Mouse (Mus musculus) liver, adult 2 months (tissue): ENCODE results near the gene Tmprss6. TPM values are rescaled to one million over a fixed set of nuclear protein-coding genes. Genes with fewer than 3 reads are reported as not detected.

Source experiments
- DNase-seq: peaks from one replicate; pipeline ENCODE4 v3.0.0-alpha.2; 2011; ENCODE audit warnings: low read depth, low spot score; ENCODE audit errors: extremely low read depth
- H3K27ac ChIP-seq: fragments of 200-500 bp; replicated peaks from 2 replicates; pipeline ENCODE4 v1.5.1; 2012; ENCODE audit warnings: low read depth, mild to moderate bottlenecking, control low read depth, inconsistent platforms, low read length; ENCODE audit not compliant: insufficient read depth
- H3K27me3 ChIP-seq: fragments of 200-500 bp; 2 replicates; pipeline ENCODE4 v1.6.1; 2012; ENCODE audit warnings: mild to moderate bottlenecking, moderate library complexity, low read length, inconsistent platforms; ENCODE audit not compliant: control insufficient read depth, insufficient read depth
- H3K36me3 ChIP-seq: fragments of 200-500 bp; 2 replicates; pipeline ENCODE4 v1.6.1; 2012; ENCODE audit warnings: low read length, inconsistent platforms; ENCODE audit not compliant: control insufficient read depth, insufficient read depth
- H3K4me1 ChIP-seq: fragments of 200-500 bp; 2 replicates; pipeline ENCODE4 v1.6.1; 2011; ENCODE audit warnings: low read length; ENCODE audit not compliant: control insufficient read depth, insufficient read depth
- H3K4me3 ChIP-seq: fragments of 200-500 bp; 2 replicates; pipeline ENCODE4 v1.5.1; 2011; ENCODE audit warnings: low read depth, mild to moderate bottlenecking, control low read depth, low read length, moderate library complexity; ENCODE audit not compliant: insufficient read depth
- H3K79me2 ChIP-seq: fragments of 200-500 bp; 2 replicates; pipeline ENCODE4 v1.6.1; 2012; ENCODE audit warnings: inconsistent platforms, mild to moderate bottlenecking, low read length, moderate library complexity; ENCODE audit not compliant: control insufficient read depth, insufficient read depth
- H3K9ac ChIP-seq: fragments of 200-500 bp; 2 replicates; pipeline ENCODE4 v1.6.1; 2012; ENCODE audit warnings: low read depth, mild to moderate bottlenecking, control low read depth, inconsistent platforms, low read length
- CTCF ChIP-seq: fragments of 200-500 bp; IDR thresholded peaks from 2 replicates; pipeline ENCODE4 v1.5.1; 2011; ENCODE audit warnings: low read depth, low read length, control low read depth
- POLR2A ChIP-seq: fragments of 200-500 bp; IDR thresholded peaks from 2 replicates; pipeline ENCODE4 v1.6.1; 2011; ENCODE audit warnings: low read length, control low read depth; ENCODE audit not compliant: insufficient read depth; ENCODE audit errors: extremely low read depth
- WGBS: fragments of 180-500 bp; shearing (Covaris S2); methylation state at CpG from one replicate; pipeline ENCODE4 v1.1.7; 2018; 5-methylcytosine and 5-hydroxymethylcytosine counted together
- polyA plus RNA-seq: library from polyadenylated mRNA; depleted of rRNA; stranded (reverse); fragments of >200 nt; gene quantifications from 2 replicates; pipeline ENCODE4 v1.2.3, GENCODE M21; 2012
- total RNA-seq: library from RNA; depleted of rRNA; stranded (reverse); fragments of >200 nt; gene quantifications from 2 replicates; pipeline ENCODE4 v1.2.3, GENCODE M21; 2014

Gene Tmprss6
- total and polyA plus RNA-seq, 2 experiments = 188 to 514 TPM

DNA sequence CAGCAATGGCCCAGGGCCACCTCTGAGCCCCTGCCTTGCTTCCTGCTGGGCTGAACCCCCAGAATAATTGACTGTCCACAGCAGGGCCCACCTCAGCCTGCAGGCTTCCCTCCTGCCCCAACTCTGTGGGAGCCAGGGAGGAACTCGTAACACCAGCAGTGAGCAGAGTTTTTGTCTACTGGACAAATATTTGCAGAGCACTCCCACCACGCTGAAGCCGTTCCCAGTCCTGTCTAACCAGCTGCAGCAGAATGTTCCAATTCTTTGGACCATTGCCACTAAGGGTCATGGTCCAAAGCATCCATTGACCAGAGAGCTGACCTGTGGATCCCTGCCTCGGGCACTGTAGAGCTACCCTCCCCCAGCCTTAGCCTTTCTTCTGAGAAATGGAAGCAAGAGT lies 51.5 kb downstream of the Tmprss6 start:
- WGBS = 2% methylated on average over 4 of the region's 4 CpGs
- Histone ChIP-seq H3K4me1 (peaks cover 21% of the 10 kb centered on the region), H3K27ac (peak overlapping the region; percentile 96), H3K9ac (peak overlapping the region; percentile 70), H3K79me2 (peaks cover under 1% of the 10 kb centered on the region; the same call in 1 of the 2 replicates), H3K36me3 (peaks cover 2% of the 10 kb centered on the region; the same call in 1 of the 2 replicates), H3K4me3 (no peak overlapping the region), H3K27me3 (no peaks in the 10 kb centered on the region)
- DNase-seq = peak; percentile 95
- TF ChIP-seq CTCF = no peak
- TF ChIP-seq POLR2A = 0 out of 2 replicates have a peak, but pooled peaks have one; percentile 60

DNA sequence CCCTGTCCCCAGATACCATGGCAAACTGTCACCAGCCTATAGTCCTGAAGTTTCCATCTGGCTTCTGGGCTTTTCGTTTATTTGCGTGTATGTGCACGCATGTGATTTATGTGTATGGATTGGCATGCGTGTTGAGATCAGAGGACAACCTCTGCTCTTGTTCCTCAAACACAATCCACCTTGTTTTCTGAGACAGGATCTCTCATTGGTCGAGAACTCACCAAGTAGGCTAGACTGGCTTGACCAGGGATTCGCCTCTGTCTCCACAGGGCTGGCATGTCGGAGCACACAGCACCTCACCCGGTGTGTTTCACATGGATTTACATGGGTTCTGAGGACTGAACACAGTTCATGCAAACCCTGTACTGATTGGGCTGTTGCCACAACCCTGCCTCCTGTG lies 54.3 kb downstream of the Tmprss6 start:
- 95% methylated on average over 8 of the region's 8 CpGs for whole genome bisulfite sequencing
- Histone ChIP-seq H3K4me1 (peaks cover 30% of the 10 kb centered on the region), H3K27me3 (no peaks in the 10 kb centered on the region), H3K36me3 (peaks cover 2% of the 10 kb centered on the region; the same call in 1 of the 2 replicates), H3K27ac (no peak overlapping the region), H3K9ac (no peak overlapping the region), H3K79me2 (peaks cover 18% of the 10 kb centered on the region; the same call in 1 of the 2 replicates), H3K4me3 (no peak overlapping the region)
- DNase-seq = no peak
- TF ChIP-seq CTCF (no peak), POLR2A (no peak)

- Histone ChIP-seq H3K79me2 (peaks cover 18% of the 10 kb centered on the region; the same call in 1 of the 2 replicates), H3K27ac (no peak overlapping the region), H3K4me3 (no peak overlapping the region), H3K36me3 (peaks cover 2% of the 10 kb centered on the region; the same call in 1 of the 2 replicates), H3K4me1 (peaks cover 33% of the 10 kb centered on the region), H3K9ac (no peak overlapping the region), H3K27me3 (no peaks in the 10 kb centered on the region)
- no peak for DNase-seq
- 71% methylated on average over 1 of the region's 1 CpGs for WGBS
- TF ChIP-seq CTCF (no peak), POLR2A (no peak)
These were observed 54.7 kb downstream of the Tmprss6 start for GRCm38 (mm10) chr15:78413719-78414117.

DNA sequence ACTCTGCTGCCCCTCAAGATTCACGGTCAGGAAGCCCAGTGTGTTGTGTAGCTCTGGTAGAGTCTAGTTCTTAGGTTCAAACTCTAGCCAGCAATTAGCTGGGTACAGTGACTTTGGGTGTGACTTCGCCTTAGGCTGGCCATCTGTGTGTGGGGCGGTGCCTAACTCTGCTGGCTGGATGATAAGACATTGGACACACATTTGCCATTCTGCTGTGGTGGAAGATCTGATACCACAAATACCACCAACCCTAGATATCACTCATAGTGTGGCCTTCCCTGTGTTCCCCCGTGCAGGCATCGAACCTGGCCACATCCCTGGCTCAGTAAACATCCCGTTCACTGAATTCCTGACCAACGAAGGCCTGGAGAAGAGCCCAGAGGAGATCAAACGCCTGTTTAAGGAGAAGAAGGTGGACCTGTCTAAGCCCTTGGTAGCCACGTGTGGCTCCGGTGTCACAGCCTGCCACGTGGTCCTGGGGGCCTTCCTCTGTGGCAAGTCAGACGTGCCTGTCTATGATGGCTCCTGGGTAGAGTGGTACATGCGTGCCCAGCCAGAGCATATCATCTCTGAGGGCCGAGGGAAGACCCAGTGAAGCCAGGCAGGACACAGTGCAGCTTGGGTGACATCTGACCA lies 55.2 kb downstream of the Tmprss6 start:
- Histone ChIP-seq H3K79me2 (peaks cover 18% of the 10 kb centered on the region; the same call in 1 of the 2 replicates), H3K27ac (no peak overlapping the region), H3K27me3 (no peaks in the 10 kb centered on the region), H3K9ac (no peak overlapping the region), H3K4me1 (peaks cover 38% of the 10 kb centered on the region), H3K4me3 (no peak overlapping the region), H3K36me3 (peaks cover 2% of the 10 kb centered on the region; the same call in 1 of the 2 replicates)
- DNase-seq = no peak
- TF ChIP-seq CTCF (no peak), POLR2A (no peak)
- 54% methylated on average over 14 of the region's 14 CpGs for WGBS

GRCm38 (mm10) chr15:78409570-78410052 lies 58.8 kb downstream of the Tmprss6 start:
- Histone ChIP-seq H3K79me2 (peaks cover 38% of the 10 kb centered on the region; the same call in 1 of the 2 replicates), H3K36me3 (peaks cover 2% of the 10 kb centered on the region; the same call in 1 of the 2 replicates), H3K9ac (peak overlapping the region; percentile 78), H3K27me3 (no peaks in the 10 kb centered on the region), H3K4me3 (peak overlapping the region; percentile 64), H3K4me1 (peaks cover 29% of the 10 kb centered on the region), H3K27ac (peak overlapping the region; percentile 93)
- DNase-seq = peak; percentile 98
- WGBS = 26% methylated on average over 12 of the region's 12 CpGs
- no peak for TF ChIP-seq POLR2A
- TF ChIP-seq CTCF = no peak
